9 mouse cellular contexts compared by ENCODE assay signal in the genomic region with DNA sequence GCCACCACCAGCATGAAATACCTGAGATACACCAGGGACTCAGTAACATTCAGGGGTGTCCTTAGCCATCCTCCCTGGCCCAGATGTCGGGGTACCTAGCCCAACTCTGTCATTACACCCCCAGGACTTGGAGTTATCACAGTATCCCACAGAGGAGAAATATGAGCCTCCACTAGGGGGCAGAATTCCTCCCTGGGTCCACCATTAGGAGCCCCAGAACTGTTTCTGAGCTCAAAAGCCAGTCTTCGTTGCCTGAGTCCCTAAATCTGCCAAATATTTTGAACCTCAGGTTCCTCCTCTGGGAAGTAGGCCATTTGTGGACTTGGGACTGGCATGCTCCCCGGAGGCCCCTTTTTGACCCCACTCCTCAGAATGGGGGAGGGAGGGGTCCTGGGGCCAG. TPM values are rescaled to one million over a fixed set of nuclear protein-coding genes. Genes with fewer than 3 reads are reported as not detected.
A peak's percentile ranks its signal among the peaks of the same experiment; 100 is the strongest.
DNase-seq lines count a peak whose midpoint lies in the region; ATAC-seq and TF ChIP-seq lines count a peak whose summit lies in the region.
"Had no signal": no experiment of that assay in that cellular context is flagged by ENCODE, and none has a peak within 500 bp of the region (broad histone marks: within the 10 kb centered on the region; RNA-seq: fewer than 3 reads in every experiment).

No protein-coding gene starts in this region.

- no peaks in the 10 kb centered on the region for H3K36me3 ChIP-seq in embryonic facial prominence, embryonic 14.5 days (ENCODE audit: control insufficient read depth, insufficient read depth, low read length)
- H3K36me3 ChIP-seq in lung, embryonic 14.5 days (ENCODE audit: insufficient read depth), result peaks cover 21% of the 10 kb centered on the region; the same call in 1 of the 2 replicates

- TF ChIP-seq CTCF in lung, embryonic 14.5 days (IDR thresholded peaks at IDR 0.05; ENCODE audit: low read depth), result peak; percentile 74

- H3K9me3 ChIP-seq in embryonic facial prominence, embryonic 14.5 days (ENCODE audit: control insufficient read depth, low read length), result no peaks in the 10 kb centered on the region
- no peaks in the 10 kb centered on the region for H3K9me3 ChIP-seq in lung, embryonic 14.5 days (ENCODE audit: low read depth, low read length)

- no peak overlapping the region for H3K4me2 ChIP-seq in embryonic facial prominence, embryonic 14.5 days (ENCODE audit: low read depth, low read length)
- no peak overlapping the region for H3K4me2 ChIP-seq in lung, embryonic 14.5 days

- intact Hi-C loops in left cerebral cortex, postnatal 4 days (cut with DNase I), result no loop called here

- no peaks in the 10 kb centered on the region for H3K27me3 ChIP-seq in embryonic facial prominence, embryonic 14.5 days (replicated peaks; ENCODE audit: control insufficient read depth, insufficient read depth, low read length)
- H3K27me3 ChIP-seq in lung, embryonic 14.5 days (ENCODE audit: insufficient read depth, low read length), result no peaks in the 10 kb centered on the region

- DNase-seq in cerebellum, postnatal 10 days, result peak; percentile 66 to 76
- peak; percentile 51 to 78 for DNase-seq in left cerebral cortex, adult 18-20 months (ENCODE audit: low spot score in 2 of 2)
- no peak for DNase-seq in left cerebral cortex, postnatal 4 days
- peak; percentile 73 for DNase-seq in ES-CJ7 (ENCODE audit: low read depth, low spot score)
- DNase-seq in embryonic facial prominence, embryonic 14.5 days (ENCODE audit: low spot score), result peak; percentile 56
- DNase-seq in lung, embryonic 14.5 days, result peak; percentile 88
- peak; percentile 69 for DNase-seq in thymus, postnatal 4 days

- no peaks in the 10 kb centered on the region for H3K4me1 ChIP-seq in embryonic facial prominence, embryonic 14.5 days (ENCODE audit: control insufficient read depth, insufficient read depth, low read length)
- H3K4me1 ChIP-seq in lung, embryonic 14.5 days (ENCODE audit: insufficient read depth), result no peaks in the 10 kb centered on the region

- 40% methylated on average over 3 of the region's 3 CpGs for WGBS in embryonic facial prominence, embryonic 14.5 days
- WGBS in lung, embryonic 14.5 days, result 35% methylated on average over 3 of the region's 3 CpGs

- no peak for ATAC-seq in cerebellum, adult (ENCODE audit: insufficient number of reproducible peaks, low FRiP score, low TSS enrichment)
- ATAC-seq in embryonic facial prominence, embryonic 14.5 days (ENCODE audit: low read depth), result no peak
- ATAC-seq in lung, embryonic 14.5 days (ENCODE audit: insufficient read depth), result no peak

- no peak overlapping the region for H3K27ac ChIP-seq in embryonic facial prominence, embryonic 14.5 days (replicated peaks; ENCODE audit: low read depth, low read length)
- no peak overlapping the region for H3K27ac ChIP-seq in lung, embryonic 14.5 days (ENCODE audit: low read depth)

- H3K9ac ChIP-seq in embryonic facial prominence, embryonic 14.5 days (ENCODE audit: low read depth, low read length), result no peak overlapping the region
- H3K9ac ChIP-seq in lung, embryonic 14.5 days, result no peak overlapping the region

- no peak overlapping the region for H3K4me3 ChIP-seq in embryonic facial prominence, embryonic 14.5 days (ENCODE audit: low read depth, low read length)
- no peak overlapping the region for H3K4me3 ChIP-seq in lung, embryonic 14.5 days (ENCODE audit: low read depth, low read length)

RNA-seq across cellular contexts. Expression of gene Fen1, which starts 15.1 kb away (rescaled TPM):
- total RNA-seq in left cerebral cortex, adult 18-20 months (2021), result 10 to 100 TPM; 12.1 to 14.1 TPM
- total RNA-seq in left cerebral cortex, postnatal 4 days (2021), result 10 to 100 TPM; 11.7 to 11.9 TPM
- polyA plus RNA-seq in embryonic facial prominence, embryonic 14.5 days (2014; fragmentation: Nextera tagmentation; extraction: Ambion mirVana), result 52.7 and 63.0 TPM in 2 replicates
- polyA plus RNA-seq in lung, embryonic 14.5 days (2014; fragmentation: Nextera tagmentation; extraction: Ambion mirVana), result 113 and 114 TPM in 2 replicates

RNA-seq across cellular contexts. Expression of gene Tmem258, which starts 15.3 kb away (rescaled TPM):
- 10 to 100 TPM; 68.6 to 71.2 TPM for total RNA-seq in left cerebral cortex, adult 18-20 months (2021)
- 100 to 1,000 TPM; 105 to 114 TPM for total RNA-seq in left cerebral cortex, postnatal 4 days (2021)
- 482 and 563 TPM in 2 replicates for polyA plus RNA-seq in embryonic facial prominence, embryonic 14.5 days (2014; fragmentation: Nextera tagmentation; extraction: Ambion mirVana)
- polyA plus RNA-seq in lung, embryonic 14.5 days (2014; fragmentation: Nextera tagmentation; extraction: Ambion mirVana), result 449 and 486 TPM in 2 replicates

RNA-seq across cellular contexts. Expression of gene Myrf, which starts 21.4 kb away (rescaled TPM):
- total RNA-seq in left cerebral cortex, adult 18-20 months (2021), result 10 to 100 TPM; 14.1 to 17.2 TPM
- total RNA-seq in left cerebral cortex, postnatal 4 days (2021), result 1 to 10 TPM; 1.6 to 1.8 TPM
- 0.87 and 0.96 TPM in 2 replicates for polyA plus RNA-seq in embryonic facial prominence, embryonic 14.5 days (2014; fragmentation: Nextera tagmentation; extraction: Ambion mirVana)
- 14.1 TPM in 2 replicates for polyA plus RNA-seq in lung, embryonic 14.5 days (2014; fragmentation: Nextera tagmentation; extraction: Ambion mirVana)
- total RNA-seq: neutrophil, adult 5-6 weeks had no signal

RNA-seq across cellular contexts. Expression of gene Fads1, which starts 36.4 kb away (rescaled TPM):
- total RNA-seq in left cerebral cortex, adult 18-20 months (2021), result 100 to 1,000 TPM; 171 to 184 TPM
- 100 to 1,000 TPM; 149 to 158 TPM for total RNA-seq in left cerebral cortex, postnatal 4 days (2021)
- 73.6 and 79.5 TPM in 2 replicates for polyA plus RNA-seq in embryonic facial prominence, embryonic 14.5 days (2014; fragmentation: Nextera tagmentation; extraction: Ambion mirVana)
- 112 and 117 TPM in 2 replicates for polyA plus RNA-seq in lung, embryonic 14.5 days (2014; fragmentation: Nextera tagmentation; extraction: Ambion mirVana)

Comparison
In these comparisons a context has a peak if more than half of its experiments do, and no peak if none do; other contexts are left out.
1. RNA of gene Myrf, which starts 21.4 kb away (total RNA-seq): 14.1 to 17.2 TPM in left cerebral cortex, adult 18-20 months; 1.6 to 1.8 TPM in left cerebral cortex, postnatal 4 days; every median in the first group is over 4 times any median in the second.